Mouse (Mus musculus) myocyte (in vitro differentiated cells): ENCODE results near the gene Slc19a3.

Experiments used
- E2F4 ChIP-seq: IDR thresholded peaks from one replicate; pipeline ENCODE4 v1.6.1; 2011; ENCODE audit warnings: mild to moderate bottlenecking, control low read depth, moderate library complexity; ENCODE audit not compliant: insufficient read depth
- MAX ChIP-seq: IDR thresholded peaks from one replicate; pipeline ENCODE4 v1.6.1; 2011; ENCODE audit warnings: low read depth, mild to moderate bottlenecking, control low read depth
- MYOD1 ChIP-seq, 3 experiments: IDR thresholded peaks; one replicate each; pipeline ENCODE4 v1.6.1; 2011; ENCODE audit warnings: control low read depth in 2 of 3, low read depth in 2 of 3, mild to moderate bottlenecking in 2 of 3, moderate library complexity in 1 of 3; ENCODE audit not compliant: insufficient read length in 2 of 3, control insufficient read depth in 1 of 3
- MYOG ChIP-seq, 3 experiments: IDR thresholded peaks; one replicate each; pipeline ENCODE4 v1.6.1; 2011; ENCODE audit warnings: control low read depth in 2 of 3, low read depth in 2 of 3, mild to moderate bottlenecking in 2 of 3; ENCODE audit not compliant: insufficient read length in 2 of 3, control insufficient read depth in 1 of 3, insufficient read depth in 1 of 3
- POLR2A ChIP-seq: IDR thresholded peaks from one replicate; pipeline ENCODE4 v1.6.1; 2011; ENCODE audit warnings: low read depth, mild to moderate bottlenecking, control low read depth, moderate library complexity; ENCODE audit not compliant: insufficient read length
- TCF12 ChIP-seq: IDR thresholded peaks from one replicate; pipeline ENCODE4 v1.6.1; 2011; ENCODE audit warnings: mild to moderate bottlenecking, control low read depth; ENCODE audit not compliant: poor library complexity, insufficient read depth, severe bottlenecking
- TCF3 ChIP-seq: IDR thresholded peaks from one replicate; pipeline ENCODE4 v1.6.1; 2011; ENCODE audit warnings: low read depth, control low read depth; ENCODE audit not compliant: insufficient read length
- USF1 ChIP-seq: IDR thresholded peaks from one replicate; pipeline ENCODE4 v1.6.1; 2011; ENCODE audit warnings: low read depth, mild to moderate bottlenecking, control low read depth, moderate library complexity

GRCm38 (mm10) chr1:83042380-83042779 is 4.1 kb upstream of the Slc19a3 start, which contains the start of gene Krtap28-10:
- TF ChIP-seq POLR2A (no peak), TCF3 (no peak), MAX (no peak), MYOD1 (IDR thresholded peaks at IDR 0.05; ENCODE audit: control insufficient read depth in 1 of 3, insufficient read length in 2 of 3, low read depth in 2 of 3) (no peak), MYOG (IDR thresholded peaks at IDR 0.05; ENCODE audit: control insufficient read depth in 1 of 3, insufficient read depth in 1 of 3, insufficient read length in 2 of 3, low read depth in 2 of 3) (no peak), USF1 (no peak), E2F4 (no peak), TCF12 (no peak)
